Mouse (Mus musculus) embryo, embryonic 10 days (tissue): ENCODE measurements at regions not wholly inside any gene's neighbourhood (a gene's known extent, or its start where the extent isn't known, plus 50 kb on each side); places are given as distances from the start of the nearest gene placed in this dataset.

ENCODE experiments used
- DNase-seq: peaks from one replicate; pipeline ENCODE4 v3.0.0-alpha.2; 2015; ENCODE audit warnings: low spot score

DNA sequence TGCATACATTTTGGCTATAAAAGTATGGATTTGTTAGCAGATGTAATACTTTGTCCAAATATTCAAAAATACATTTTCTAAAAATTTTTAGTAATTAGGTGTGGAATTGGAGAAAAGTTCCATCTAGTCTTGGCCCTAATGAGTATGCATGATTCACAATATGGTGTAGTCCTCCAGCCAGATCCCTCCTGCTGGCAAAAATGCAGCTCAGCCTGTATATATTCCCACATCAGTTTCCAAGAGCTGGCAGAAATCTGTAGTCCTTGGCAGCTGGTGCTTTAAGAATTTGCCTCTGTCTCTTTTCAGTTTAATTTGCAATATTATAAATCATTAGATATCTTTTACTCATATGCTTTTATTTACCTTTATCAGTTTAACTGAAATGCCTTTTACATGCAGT is 1358.3 kb downstream of the Lrfn5 start:
- no peak for DNase-seq

DNA sequence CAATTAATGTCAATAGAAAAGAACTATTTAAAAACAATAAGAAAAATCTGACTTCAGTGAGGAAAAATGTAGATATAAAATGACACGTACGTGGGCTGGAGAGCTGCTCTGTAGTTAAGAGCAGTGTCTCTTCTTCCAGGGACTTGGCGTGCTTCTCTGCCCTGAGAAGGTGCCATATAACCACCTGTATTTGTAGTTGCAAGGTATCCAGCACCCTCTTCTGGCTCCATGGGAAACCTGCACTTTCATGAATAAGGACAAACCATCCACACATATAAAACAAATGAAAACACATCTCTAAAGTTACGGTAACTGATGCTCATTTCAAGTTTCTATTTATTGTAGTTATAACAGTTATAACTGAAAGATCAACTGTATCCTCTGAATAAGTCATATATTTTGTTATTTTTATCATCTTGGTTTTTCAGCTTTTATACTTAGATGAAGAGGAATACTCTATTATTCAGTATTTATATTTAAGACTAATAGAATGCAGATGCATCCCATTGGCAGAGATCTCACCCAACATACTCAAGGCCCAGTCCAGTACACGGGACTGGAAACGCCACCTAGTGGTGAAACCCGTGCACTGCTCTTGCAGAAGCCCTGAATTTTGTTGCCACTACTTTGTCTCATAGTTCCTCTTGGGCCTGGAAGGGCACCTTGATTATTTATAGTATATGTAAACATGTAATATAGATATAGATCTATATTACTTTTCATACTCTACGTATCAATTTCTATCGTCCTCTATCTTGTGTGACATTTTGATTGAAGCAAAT is 1370.1 kb downstream of the Lrfn5 start:
- DNase-seq: peak; percentile 5
